Mouse (Mus musculus): ENCODE data around the gene 2310011J03Rik.
"Not testable (repeated sequence)": the region's sequence is repeated elsewhere in the genome, so short reads cannot be mapped to it uniquely, and the experiment has no call there.

The 2310011J03Rik gene

GRCm38 (mm10) chr10:80320340-80320760, at the start of gene 2310011J03Rik:
Gene 2310011J03Rik (minus strand): TSS chr10:80320537.
- peak; percentile 90 to 93 for DNase-seq (ENCODE audit: low spot score in 2 of 2)

GRCm38 (mm10) chr10:80368392-80368791, 48.1 kb upstream of the 2310011J03Rik start:
- DNase-seq (ENCODE audit: low spot score in 2 of 2): no peak

GRCm38 (mm10) chr10:80367954-80368353, 47.6 kb upstream of the 2310011J03Rik start:
- DNase-seq (ENCODE audit: low spot score in 2 of 2): no peak

GRCm38 (mm10) chr10:80365736-80366135, 45.4 kb upstream of the 2310011J03Rik start:
- DNase-seq (ENCODE audit: low spot score in 2 of 2): no peak

- DNase-seq (ENCODE audit: low spot score in 2 of 2): no peak
These were observed 43.4 kb upstream of the 2310011J03Rik start for GRCm38 (mm10) chr10:80363734-80364133.

- no peak for DNase-seq (ENCODE audit: low spot score in 2 of 2)
These were observed 37.8 kb upstream of the 2310011J03Rik start for GRCm38 (mm10) chr10:80357994-80358639.

GRCm38 (mm10) chr10:80357336-80357735, 37.0 kb upstream of the 2310011J03Rik start:
- DNase-seq (ENCODE audit: low spot score in 2 of 2): no peak

- no peak for DNase-seq (ENCODE audit: low spot score in 2 of 2)
These were observed 36.4 kb upstream of the 2310011J03Rik start for GRCm38 (mm10) chr10:80356737-80357136.

- no peak for DNase-seq (ENCODE audit: low spot score in 2 of 2)
These were observed 35.8 kb upstream of the 2310011J03Rik start, which contains the start of gene Plk5 for GRCm38 (mm10) chr10:80356001-80356682. Gene Plk5 (plus strand): TSS chr10:80356459.

- DNase-seq (ENCODE audit: low spot score in 2 of 2): no peak
These were observed 35.1 kb upstream of the 2310011J03Rik start for GRCm38 (mm10) chr10:80355431-80355830.

GRCm38 (mm10) chr10:80352727-80353126, 32.4 kb upstream of the 2310011J03Rik start:
- no peak for DNase-seq (ENCODE audit: low spot score in 2 of 2)

- no peak for DNase-seq (ENCODE audit: low spot score in 2 of 2)
These were observed 31.6 kb upstream of the 2310011J03Rik start for GRCm38 (mm10) chr10:80351896-80352295.

GRCm38 (mm10) chr10:80350292-80350691, 30.0 kb upstream of the 2310011J03Rik start:
- peak; percentile 70 to 73 for DNase-seq (ENCODE audit: low spot score in 2 of 2)

- no peak for DNase-seq (ENCODE audit: low spot score in 2 of 2)
These were observed 28.6 kb upstream of the 2310011J03Rik start for GRCm38 (mm10) chr10:80348981-80349380.

GRCm38 (mm10) chr10:80348244-80348781, 28.0 kb upstream of the 2310011J03Rik start, which contains the start of gene Adamtsl5:
Gene Adamtsl5 (minus strand): TSS chr10:80348412.
- DNase-seq (ENCODE audit: low spot score in 2 of 2): peak; percentile 57 to 65

GRCm38 (mm10) chr10:80347514-80347967, 27.2 kb upstream of the 2310011J03Rik start:
- no peak for DNase-seq (ENCODE audit: low spot score in 2 of 2)

GRCm38 (mm10) chr10:80345929-80346328, 25.6 kb upstream of the 2310011J03Rik start:
- DNase-seq (ENCODE audit: low spot score in 2 of 2): not testable (repeated sequence)

- DNase-seq (ENCODE audit: low spot score in 2 of 2): peak; percentile 40 to 54
These were observed 24.8 kb upstream of the 2310011J03Rik start for GRCm38 (mm10) chr10:80345122-80345521.

- peak; percentile 38 to 62 for DNase-seq (ENCODE audit: low spot score in 2 of 2)
These were observed 23.9 kb upstream of the 2310011J03Rik start for GRCm38 (mm10) chr10:80344131-80344661.

- DNase-seq (ENCODE audit: low spot score in 2 of 2): no peak
These were observed 23.1 kb upstream of the 2310011J03Rik start for GRCm38 (mm10) chr10:80343425-80343895.

GRCm38 (mm10) chr10:80342749-80343424, 22.6 kb upstream of the 2310011J03Rik start:
- peak; percentile 52 to 62 for DNase-seq (ENCODE audit: low spot score in 2 of 2)
